Mouse (Mus musculus) urinary bladder, adult 2 months (tissue): ENCODE measurements around the gene Disc1. TPM values are rescaled to one million over a fixed set of nuclear protein-coding genes. Genes with fewer than 3 reads are reported as not detected.

Experiments
- DNase-seq: peaks from one replicate; pipeline ENCODE4 v3.0.0; 2022; ENCODE audit warnings: low spot score
- polyA plus RNA-seq: library from polyadenylated mRNA; depleted of rRNA; stranded (reverse); fragments of >200 nt; gene quantifications from 2 replicates; pipeline ENCODE4 v1.2.3, GENCODE M21; 2012

Disc1 gene
- polyA plus RNA-seq, 1 experiment: 0.91 TPM

- DNase-seq: no peak
Observed at GRCm38 (mm10) chr8:125220608-125221007, 166.6 kb downstream of the Disc1 start.

- no peak for DNase-seq
Observed at GRCm38 (mm10) chr8:125221062-125221461, 167.1 kb downstream of the Disc1 start.

- DNase-seq: no peak
Observed at GRCm38 (mm10) chr8:125223031-125223753, 169.2 kb downstream of the Disc1 start.

- no peak for DNase-seq
Observed at GRCm38 (mm10) chr8:125224271-125224699, 170.3 kb downstream of the Disc1 start.

- no peak for DNase-seq
Observed at GRCm38 (mm10) chr8:125225266-125225665, 171.3 kb downstream of the Disc1 start.

- DNase-seq: no peak
Observed at GRCm38 (mm10) chr8:125226989-125227624, 173.1 kb downstream of the Disc1 start.

GRCm38 (mm10) chr8:125230526-125231131 lies 176.6 kb downstream of the Disc1 start:
- DNase-seq: no peak

GRCm38 (mm10) chr8:125232724-125233123 lies 178.7 kb downstream of the Disc1 start:
- no peak for DNase-seq

GRCm38 (mm10) chr8:125235898-125236835 lies 182.2 kb downstream of the Disc1 start:
- DNase-seq: no peak

GRCm38 (mm10) chr8:125240763-125241162 lies 186.8 kb downstream of the Disc1 start:
- DNase-seq: no peak

- DNase-seq: no peak
Observed at GRCm38 (mm10) chr8:125242382-125242781, 188.4 kb downstream of the Disc1 start.

GRCm38 (mm10) chr8:125242921-125243320 lies 188.9 kb downstream of the Disc1 start:
- DNase-seq: no peak

GRCm38 (mm10) chr8:125246737-125247292 lies 192.8 kb downstream of the Disc1 start:
- DNase-seq: no peak

GRCm38 (mm10) chr8:125247349-125247748 lies 193.4 kb downstream of the Disc1 start:
- DNase-seq: no peak

GRCm38 (mm10) chr8:125252946-125253345 lies 199.0 kb downstream of the Disc1 start:
- DNase-seq: no peak

- no peak for DNase-seq
Observed at GRCm38 (mm10) chr8:125253505-125254180, 199.6 kb downstream of the Disc1 start.

GRCm38 (mm10) chr8:125254188-125255005 lies 200.4 kb downstream of the Disc1 start:
- DNase-seq: peak; percentile 53

- DNase-seq: no peak
Observed at GRCm38 (mm10) chr8:125255006-125255685, 201.2 kb downstream of the Disc1 start.

GRCm38 (mm10) chr8:125257660-125258059 lies 203.7 kb downstream of the Disc1 start:
- no peak for DNase-seq
